Mouse (Mus musculus) midbrain, postnatal 0 days (tissue): ENCODE measurements around the gene Usp10. TPM values are rescaled to one million over a fixed set of nuclear protein-coding genes. Genes with fewer than 3 reads are reported as not detected.

Experiments
- ATAC-seq: fragments of 200-750 bp; cut with Nextera tagmentation; 2 replicates; pipeline ENCODE4 v1.8.0; 2017; ENCODE audit warnings: moderate number of reproducible peaks, mild to moderate bottlenecking, moderate TSS enrichment, moderate library complexity; ENCODE audit not compliant: low FRiP score
- DNase-seq: peaks from one replicate; pipeline ENCODE4 v3.0.0-alpha.2; 2015; ENCODE audit warnings: low spot score
- H3K27ac ChIP-seq: fragments of 300-500 bp; sonication (generic); 2 replicates; pipeline ENCODE4 v1.5.1; 2014; ENCODE audit warnings: low read depth, mild to moderate bottlenecking, low read length, mixed read lengths
- H3K27me3 ChIP-seq: fragments of 300-500 bp; sonication (generic); 2 replicates; pipeline ENCODE4 v1.6.1; 2014; ENCODE audit warnings: low read length, control low read depth, mixed read lengths; ENCODE audit not compliant: insufficient read depth
- H3K36me3 ChIP-seq: fragments of 300-500 bp; sonication (generic); 2 replicates; pipeline ENCODE4 v1.6.1; 2014; ENCODE audit warnings: low read length, control low read depth, mixed read lengths; ENCODE audit not compliant: insufficient read depth
- H3K4me1 ChIP-seq: fragments of 300-500 bp; sonication (generic); 2 replicates; pipeline ENCODE4 v1.6.1; 2014; ENCODE audit warnings: mild to moderate bottlenecking, control low read depth, antibody characterized with exemption, low read length, mixed read lengths; ENCODE audit not compliant: insufficient read depth
- H3K4me2 ChIP-seq: fragments of 300-500 bp; sonication (generic); 2 replicates; pipeline ENCODE4 v1.6.1; 2014; ENCODE audit warnings: low read depth, mild to moderate bottlenecking, low read length, mixed read lengths; ENCODE audit not compliant: poor library complexity, severe bottlenecking
- H3K4me3 ChIP-seq: fragments of 300-500 bp; sonication (generic); 2 replicates; pipeline ENCODE4 v1.5.1; 2014; ENCODE audit warnings: low read depth, mild to moderate bottlenecking, low read length, moderate library complexity
- H3K9ac ChIP-seq: fragments of 300-500 bp; sonication (generic); replicated peaks from 2 replicates; pipeline ENCODE4 v1.6.1; 2014; ENCODE audit warnings: mild to moderate bottlenecking, low read length, moderate library complexity, mixed read lengths; ENCODE audit not compliant: poor library complexity, severe bottlenecking
- H3K9me3 ChIP-seq: fragments of 300-500 bp; sonication (generic); 2 replicates; pipeline ENCODE4 v1.6.1; 2016; ENCODE audit warnings: low read length, control low read depth
- CTCF ChIP-seq: IDR thresholded peaks from 2 replicates; pipeline ENCODE4 v1.5.1; 2016; ENCODE audit warnings: antibody characterized with exemption, mild to moderate bottlenecking
- WGBS: fragments of 180-500 bp; shearing (Covaris S2); extraction: QIAGEN DNeasy Blood & Tissue Kit; methylation state at CpG from one replicate; pipeline ENCODE4 v1.1.7; 2014; 5-methylcytosine and 5-hydroxymethylcytosine counted together
- polyA plus RNA-seq: library from polyadenylated mRNA; unstranded; fragments of >200 nt; fragmentation: Nextera tagmentation; extraction: Ambion mirVana; gene quantifications from 2 replicates; pipeline ENCODE4 v1.2.1, GENCODE M21; 2015
- total RNA-seq: library from RNA; depleted of rRNA; stranded (reverse); fragments of >200 nt; gene quantifications from 2 replicates; pipeline ENCODE4 v1.2.3, GENCODE M21; 2014

Gene Usp10
- total and polyA plus RNA-seq, 2 experiments from 2014 or later, result 88.8 to 93.6 TPM

GRCm38 (mm10) chr8:119881301-119881700 is 28.9 kb upstream of the Usp10 start:
- no peaks in the 10 kb centered on the region for H3K4me1 ChIP-seq
- no peak overlapping the region for H3K9ac ChIP-seq
- no peak overlapping the region for H3K27ac ChIP-seq
- H3K4me2 ChIP-seq, result no peak overlapping the region
- 71% methylated on average over 6 of the region's 6 CpGs for WGBS
- no peak for ATAC-seq
- no peak for DNase-seq
- no peaks in the 10 kb centered on the region for H3K9me3 ChIP-seq
- H3K4me3 ChIP-seq, result no peak overlapping the region
- H3K36me3 ChIP-seq, result peaks cover 10% of the 10 kb centered on the region
- no peaks in the 10 kb centered on the region for H3K27me3 ChIP-seq
- TF ChIP-seq CTCF, result no peak

GRCm38 (mm10) chr8:119881917-119882316 is 28.2 kb upstream of the Usp10 start:
- H3K4me2 ChIP-seq, result no peak overlapping the region
- TF ChIP-seq CTCF, result no peak
- 85% methylated on average over 8 of the region's 8 CpGs for WGBS
- H3K9ac ChIP-seq, result no peak overlapping the region
- no peak overlapping the region for H3K27ac ChIP-seq
- DNase-seq (no peak), ATAC-seq (no peak)
- no peaks in the 10 kb centered on the region for H3K9me3 ChIP-seq
- H3K27me3 ChIP-seq, result no peaks in the 10 kb centered on the region
- no peak overlapping the region for H3K4me3 ChIP-seq
- H3K4me1 ChIP-seq, result no peaks in the 10 kb centered on the region
- H3K36me3 ChIP-seq, result peaks cover 5% of the 10 kb centered on the region; the same call in 1 of the 2 replicates

- Histone ChIP-seq H3K27ac (no peak overlapping the region), H3K9ac (no peak overlapping the region), H3K27me3 (no peaks in the 10 kb centered on the region), H3K9me3 (no peaks in the 10 kb centered on the region), H3K4me1 (no peaks in the 10 kb centered on the region), H3K4me2 (no peak overlapping the region), H3K36me3 (0 out of 2 replicates have a peak, but pooled peaks cover 2% of the 10 kb centered on the region), H3K4me3 (no peak overlapping the region)
- 92% methylated on average over 7 of the region's 7 CpGs for WGBS
- DNase-seq, result no peak
- TF ChIP-seq CTCF, result no peak
- no peak for ATAC-seq
Measured at GRCm38 (mm10) chr8:119883281-119883680, 26.9 kb upstream of the Usp10 start.

- DNase-seq (peak; percentile 80), ATAC-seq (no peak)
- TF ChIP-seq CTCF, result no peak
- no peaks in the 10 kb centered on the region for H3K36me3 ChIP-seq
- no peaks in the 10 kb centered on the region for H3K9me3 ChIP-seq
- H3K4me3 ChIP-seq, result no peak overlapping the region
- H3K4me1 ChIP-seq, result no peaks in the 10 kb centered on the region
- no peak overlapping the region for H3K9ac ChIP-seq
- no peak overlapping the region for H3K27ac ChIP-seq
- H3K4me2 ChIP-seq, result no peak overlapping the region
- H3K27me3 ChIP-seq, result no peaks in the 10 kb centered on the region
- 25% methylated on average over 3 of the region's 3 CpGs for WGBS
Measured at GRCm38 (mm10) chr8:119885612-119886011, 24.5 kb upstream of the Usp10 start.

- no peak overlapping the region for H3K27ac ChIP-seq
- peak; percentile 79 for TF ChIP-seq CTCF
- no peaks in the 10 kb centered on the region for H3K36me3 ChIP-seq
- peak; percentile 32 for DNase-seq
- H3K9ac ChIP-seq, result no peak overlapping the region
- H3K4me3 ChIP-seq, result no peak overlapping the region
- H3K4me2 ChIP-seq, result no peak overlapping the region
- no peak for ATAC-seq
- no peaks in the 10 kb centered on the region for H3K9me3 ChIP-seq
- H3K4me1 ChIP-seq, result no peaks in the 10 kb centered on the region
- H3K27me3 ChIP-seq, result no peaks in the 10 kb centered on the region
- 86% methylated on average over 3 of the region's 3 CpGs for WGBS
Measured at GRCm38 (mm10) chr8:119887130-119887529, 23.0 kb upstream of the Usp10 start.

GRCm38 (mm10) chr8:119888012-119888411 is 22.1 kb upstream of the Usp10 start:
- no peaks in the 10 kb centered on the region for H3K9me3 ChIP-seq

More at GRCm38 (mm10) chr8:119888012-119888411, 22.1 kb upstream of the Usp10 start:
- DNase-seq (peak; percentile 42), ATAC-seq (no peak)
- H3K27ac ChIP-seq, result no peak overlapping the region
- H3K36me3 ChIP-seq, result no peaks in the 10 kb centered on the region
- H3K27me3 ChIP-seq, result no peaks in the 10 kb centered on the region
- 42% methylated on average over 4 of the region's 4 CpGs for WGBS
- no peaks in the 10 kb centered on the region for H3K4me1 ChIP-seq
- no peak overlapping the region for H3K4me3 ChIP-seq
- TF ChIP-seq CTCF, result no peak
- no peak overlapping the region for H3K9ac ChIP-seq
- no peak overlapping the region for H3K4me2 ChIP-seq
